Mouse (Mus musculus) E14TG2a.4 (cell line): ENCODE results near the gene A430005L14Rik.
A peak's percentile ranks its signal among the peaks of the same experiment; 100 is the strongest.

Source experiments
- H3K27me3 ChIP-seq: 2 replicates; pipeline ENCODE4 v1.6.1; 2014; ENCODE audit warnings: low read length, control low read depth; ENCODE audit not compliant: insufficient read depth
- H3K36me3 ChIP-seq: 2 replicates; pipeline ENCODE4 v1.6.1; 2014; ENCODE audit warnings: low read length, control low read depth; ENCODE audit not compliant: insufficient read depth
- H3K4me1 ChIP-seq: replicated peaks from 2 replicates; pipeline ENCODE4 v1.6.1; 2014; ENCODE audit warnings: low read depth, low read length, control low read depth
- H3K4me3 ChIP-seq: replicated peaks from 2 replicates; pipeline ENCODE4 v1.5.1; 2014; ENCODE audit warnings: mild to moderate bottlenecking, low read length
- H3K9me3 ChIP-seq: 2 replicates; pipeline ENCODE4 v1.6.1; 2014; ENCODE audit warnings: low read length, control low read depth
- CTCF ChIP-seq: conservative IDR thresholded peaks from 2 replicates; pipeline ENCODE4 v1.5.1; 2014; ENCODE audit warnings: low read length
- NANOG ChIP-seq: IDR thresholded peaks from 2 replicates; pipeline ENCODE4 v1.6.1; 2014; ENCODE audit warnings: borderline replicate concordance, low read length, mixed read lengths
- POU5F1 ChIP-seq: IDR thresholded peaks from 2 replicates; pipeline ENCODE4 v1.6.1; 2014; ENCODE audit warnings: low read length, borderline replicate concordance

A430005L14Rik gene

GRCm38 (mm10) chr4:153979243-153979642, 22.2 kb downstream of the A430005L14Rik start:
- TF ChIP-seq CTCF (no peak), NANOG (no peak), POU5F1 (no peak)
- Histone ChIP-seq H3K4me3 (no peak overlapping the region), H3K36me3 (peaks cover 55% of the 10 kb centered on the region), H3K27me3 (0 out of 2 replicates have a peak, but pooled peaks cover 4% of the 10 kb centered on the region), H3K9me3 (no peaks in the 10 kb centered on the region), H3K4me1 (peaks cover 17% of the 10 kb centered on the region)

- peaks cover 14% of the 10 kb centered on the region for H3K4me1 ChIP-seq
- H3K27me3 ChIP-seq, result no peaks in the 10 kb centered on the region
- no peak overlapping the region for H3K4me3 ChIP-seq
- no peaks in the 10 kb centered on the region for H3K9me3 ChIP-seq
- peaks cover 67% of the 10 kb centered on the region for H3K36me3 ChIP-seq
- TF ChIP-seq POU5F1 (no peak), CTCF (no peak), NANOG (no peak)
Observed at GRCm38 (mm10) chr4:153980470-153980869, 23.4 kb downstream of the A430005L14Rik start.

- peaks cover 19% of the 10 kb centered on the region for H3K4me1 ChIP-seq
- TF ChIP-seq NANOG (no peak), POU5F1 (no peak), CTCF (no peak)
- no peaks in the 10 kb centered on the region for H3K27me3 ChIP-seq
Observed at GRCm38 (mm10) chr4:153992715-153993114, 35.7 kb downstream of the A430005L14Rik start.

GRCm38 (mm10) chr4:153993505-153993904, 36.5 kb downstream of the A430005L14Rik start:
- no peaks in the 10 kb centered on the region for H3K27me3 ChIP-seq
- no peaks in the 10 kb centered on the region for H3K9me3 ChIP-seq
- H3K36me3 ChIP-seq, result peaks cover 88% of the 10 kb centered on the region
- H3K4me1 ChIP-seq, result peaks cover 19% of the 10 kb centered on the region
- peak overlapping the region; percentile 49 for H3K4me3 ChIP-seq
- no peak for TF ChIP-seq NANOG
- no peak for TF ChIP-seq POU5F1
- no peak for TF ChIP-seq CTCF

More at GRCm38 (mm10) chr4:153992715-153993114, 35.7 kb downstream of the A430005L14Rik start:
- Histone ChIP-seq H3K36me3 (peaks cover 88% of the 10 kb centered on the region), H3K4me3 (peak overlapping the region; percentile 49; the same call in 1 of the 2 replicates), H3K9me3 (no peaks in the 10 kb centered on the region)

GRCm38 (mm10) chr4:154005488-154005887, 48.5 kb downstream of the A430005L14Rik start:
- Histone ChIP-seq H3K9me3 (no peaks in the 10 kb centered on the region), H3K36me3 (peaks cover 64% of the 10 kb centered on the region), H3K4me3 (no peak overlapping the region), H3K27me3 (no peaks in the 10 kb centered on the region), H3K4me1 (peaks cover 12% of the 10 kb centered on the region)
- no peak for TF ChIP-seq CTCF

- Histone ChIP-seq H3K4me3 (no peak overlapping the region), H3K4me1 (peaks cover 20% of the 10 kb centered on the region), H3K9me3 (no peaks in the 10 kb centered on the region), H3K27me3 (no peaks in the 10 kb centered on the region), H3K36me3 (peaks cover 64% of the 10 kb centered on the region)
- TF ChIP-seq CTCF (no peak), POU5F1 (no peak), NANOG (no peak)
Observed at GRCm38 (mm10) chr4:154006264-154006663, 49.2 kb downstream of the A430005L14Rik start.

GRCm38 (mm10) chr4:154007759-154008158, 50.7 kb downstream of the A430005L14Rik start:
- Histone ChIP-seq H3K27me3 (no peaks in the 10 kb centered on the region), H3K9me3 (no peaks in the 10 kb centered on the region), H3K4me3 (no peak overlapping the region), H3K36me3 (peaks cover 54% of the 10 kb centered on the region), H3K4me1 (peaks cover 25% of the 10 kb centered on the region)
- no peak for TF ChIP-seq NANOG
- no peak for TF ChIP-seq POU5F1
- TF ChIP-seq CTCF, result no peak

- no peak for TF ChIP-seq NANOG
- no peak for TF ChIP-seq CTCF
- TF ChIP-seq POU5F1, result no peak
Observed at GRCm38 (mm10) chr4:154010907-154011645, 54.0 kb downstream of the A430005L14Rik start.

More at GRCm38 (mm10) chr4:154010907-154011645, 54.0 kb downstream of the A430005L14Rik start:
- peaks cover 52% of the 10 kb centered on the region for H3K36me3 ChIP-seq
- no peaks in the 10 kb centered on the region for H3K9me3 ChIP-seq
- H3K4me3 ChIP-seq, result peak overlapping the region; percentile 99
- H3K4me1 ChIP-seq, result peaks cover 58% of the 10 kb centered on the region
- H3K27me3 ChIP-seq, result no peaks in the 10 kb centered on the region
